Mouse (Mus musculus) cerebral cortex, adult 2 months (tissue): ENCODE data around the gene Pdcd11.

Experiments used
- WGBS: fragments of 180-500 bp; shearing (Covaris S2); methylation state at CpG from one replicate; pipeline ENCODE4 v1.1.7; 2018; 5-methylcytosine and 5-hydroxymethylcytosine counted together

The Pdcd11 gene

GRCm38 (mm10) chr19:47168223-47168622 lies 77.7 kb downstream of the Pdcd11 start:
- 12% methylated on average over 13 of the region's 13 CpGs for WGBS

GRCm38 (mm10) chr19:47168793-47169412 lies 78.3 kb downstream of the Pdcd11 start:
- WGBS = 18% methylated on average over 11 of the region's 11 CpGs

- WGBS = 46% methylated on average over 3 of the region's 3 CpGs
Measured at GRCm38 (mm10) chr19:47174515-47174914, 83.9 kb downstream of the Pdcd11 start.

- WGBS = 73% methylated on average over 2 of the region's 2 CpGs
Measured at GRCm38 (mm10) chr19:47175472-47175871, 84.9 kb downstream of the Pdcd11 start.

GRCm38 (mm10) chr19:47176916-47177505 lies 86.4 kb downstream of the Pdcd11 start:
- 61% methylated on average over 2 of the region's 2 CpGs for WGBS

- WGBS = 33% methylated on average over 10 of the region's 10 CpGs
Measured at GRCm38 (mm10) chr19:47178001-47178400, 87.4 kb downstream of the Pdcd11 start.

GRCm38 (mm10) chr19:47178431-47179271 lies 88.1 kb downstream of the Pdcd11 start, which contains the start of gene Neurl1a:
Gene Neurl1a (plus strand): TSS chr19:47178820.
- under 1% methylated on average over 97 of the region's 98 CpGs for WGBS

GRCm38 (mm10) chr19:47179272-47179809 lies 88.8 kb downstream of the Pdcd11 start:
- WGBS = 3% methylated on average over 41 of the region's 42 CpGs

- WGBS = 25% methylated on average over 8 of the region's 8 CpGs
Measured at GRCm38 (mm10) chr19:47180011-47180410, 89.4 kb downstream of the Pdcd11 start.
